Mouse (Mus musculus) embryonic facial prominence, embryonic 14.5 days (tissue): ENCODE measurements around the gene Kcne4. TPM values are rescaled to one million over a fixed set of nuclear protein-coding genes. Genes with fewer than 3 reads are reported as not detected.
"Not testable (repeated sequence)": the region's sequence is repeated elsewhere in the genome, so short reads cannot be mapped to it uniquely, and the experiment has no call there.

ENCODE experiments used
- ATAC-seq: fragments of 200-750 bp; cut with Nextera tagmentation; 2 replicates; pipeline ENCODE4 v1.8.0; 2017; ENCODE audit warnings: low read depth, moderate number of reproducible peaks, moderate TSS enrichment
- DNase-seq: peaks from one replicate; pipeline ENCODE4 v3.0.0-alpha.2; 2015; ENCODE audit warnings: low spot score
- H3K27ac ChIP-seq: fragments of 300-500 bp; sonication (generic); replicated peaks from 2 replicates; pipeline ENCODE4 v1.5.1; 2014; ENCODE audit warnings: low read depth, mild to moderate bottlenecking, low read length, moderate library complexity
- H3K27me3 ChIP-seq: fragments of 300-500 bp; sonication (generic); replicated peaks from 2 replicates; pipeline ENCODE4 v1.6.1; 2014; ENCODE audit warnings: low read length; ENCODE audit not compliant: control insufficient read depth, insufficient read depth
- H3K36me3 ChIP-seq: fragments of 300-500 bp; sonication (generic); 2 replicates; pipeline ENCODE4 v1.6.1; 2014; ENCODE audit warnings: low read length, mixed read lengths; ENCODE audit not compliant: control insufficient read depth, insufficient read depth
- H3K4me1 ChIP-seq: fragments of 300-500 bp; sonication (generic); 2 replicates; pipeline ENCODE4 v1.6.1; 2014; ENCODE audit warnings: antibody characterized with exemption, low read length; ENCODE audit not compliant: control insufficient read depth, insufficient read depth
- H3K4me2 ChIP-seq: fragments of 300-500 bp; sonication (generic); 2 replicates; pipeline ENCODE4 v1.6.1; 2014; ENCODE audit warnings: low read depth, mild to moderate bottlenecking, low read length, moderate library complexity, mixed read lengths
- H3K4me3 ChIP-seq: fragments of 300-500 bp; sonication (generic); 2 replicates; pipeline ENCODE4 v1.5.1; 2014; ENCODE audit warnings: low read depth, mild to moderate bottlenecking, low read length
- H3K9ac ChIP-seq: fragments of 300-500 bp; sonication (generic); 2 replicates; pipeline ENCODE4 v1.6.1; 2014; ENCODE audit warnings: low read depth, mild to moderate bottlenecking, low read length, moderate library complexity, mixed read lengths
- H3K9me3 ChIP-seq: fragments of 300-500 bp; sonication (generic); 2 replicates; pipeline ENCODE4 v1.6.1; 2016; ENCODE audit warnings: low read length; ENCODE audit not compliant: control insufficient read depth
- WGBS: fragments of 180-500 bp; shearing (Covaris S2); extraction: QIAGEN DNeasy Blood & Tissue Kit; methylation state at CpG from one replicate; pipeline ENCODE4 v1.1.7; 2014; 5-methylcytosine and 5-hydroxymethylcytosine counted together
- polyA plus RNA-seq: library from polyadenylated mRNA; unstranded; fragments of >200 nt; fragmentation: Nextera tagmentation; extraction: Ambion mirVana; gene quantifications from 2 replicates; pipeline ENCODE4 v1.2.1, GENCODE M21; 2014

Gene Kcne4
- polyA plus RNA-seq, result 16.4 and 22.5 TPM in 2 replicates

- no peak for ATAC-seq
- 32% methylated on average over 10 of the region's 10 CpGs for WGBS
- DNase-seq, result peak; percentile 76
- no peaks in the 10 kb centered on the region for H3K36me3 ChIP-seq
- H3K4me3 ChIP-seq, result peak within 1 kb of the TSS; percentile 21
- H3K4me1 ChIP-seq, result peaks cover 44% of the 10 kb centered on the region
- peak within 1 kb of the TSS; percentile 47 for H3K9ac ChIP-seq
- H3K4me2 ChIP-seq, result peak within 1 kb of the TSS; percentile 39
- no peaks in the 10 kb centered on the region for H3K9me3 ChIP-seq
- 0 out of 2 replicates have a peak within 1 kb of the TSS, but pooled peaks have one; percentile 2 for H3K27ac ChIP-seq
- no peaks in the 10 kb centered on the region for H3K27me3 ChIP-seq
These were observed at the start of gene Kcne4 for GRCm38 (mm10) chr1:78816639-78817038. Gene Kcne4 (plus strand): TSS chr1:78816758.

- H3K27me3 ChIP-seq, result no peaks in the 10 kb centered on the region
- ATAC-seq, result peak; percentile 77; the same call in 1 of the 2 replicates
- no peak overlapping the region for H3K4me3 ChIP-seq
- H3K9ac ChIP-seq, result no peak overlapping the region
- peak; percentile 92 for DNase-seq
- no peak overlapping the region for H3K4me2 ChIP-seq
- no peaks in the 10 kb centered on the region for H3K9me3 ChIP-seq
- H3K36me3 ChIP-seq, result no peaks in the 10 kb centered on the region
- WGBS, result 30% methylated on average over 5 of the region's 5 CpGs
- no peak overlapping the region for H3K27ac ChIP-seq
- 0 out of 2 replicates have a peak, but pooled peaks cover 3% of the 10 kb centered on the region for H3K4me1 ChIP-seq
These were observed 34.7 kb upstream of the Kcne4 start for GRCm38 (mm10) chr1:78781899-78782298.

GRCm38 (mm10) chr1:78784936-78785335 is 31.6 kb upstream of the Kcne4 start:
- H3K4me3 ChIP-seq, H3K4me1 ChIP-seq, H3K4me2 ChIP-seq, H3K9ac ChIP-seq, H3K9me3 ChIP-seq, H3K27ac ChIP-seq, H3K27me3 ChIP-seq, ATAC-seq, H3K36me3 ChIP-seq, DNase-seq: not testable (repeated sequence)
- 91% methylated on average over 9 of the region's 9 CpGs for WGBS

GRCm38 (mm10) chr1:78789744-78790143 is 26.8 kb upstream of the Kcne4 start:
- H3K4me2 ChIP-seq, result no peak overlapping the region
- no peak overlapping the region for H3K9ac ChIP-seq
- no peaks in the 10 kb centered on the region for H3K27me3 ChIP-seq
- ATAC-seq, result no peak
- H3K9me3 ChIP-seq, result no peaks in the 10 kb centered on the region
- H3K4me3 ChIP-seq, result no peak overlapping the region
- no peak for DNase-seq
- 32% methylated on average over 1 of the region's 1 CpGs for WGBS
- H3K27ac ChIP-seq, result no peak overlapping the region
- no peaks in the 10 kb centered on the region for H3K4me1 ChIP-seq
- no peaks in the 10 kb centered on the region for H3K36me3 ChIP-seq

GRCm38 (mm10) chr1:78807428-78807827 is 9.1 kb upstream of the Kcne4 start:
- Histone ChIP-seq H3K9ac (no peak overlapping the region), H3K27ac (no peak overlapping the region)

GRCm38 (mm10) chr1:78809819-78810218 is 6.7 kb upstream of the Kcne4 start:
- no peaks in the 10 kb centered on the region for H3K27me3 ChIP-seq
- ATAC-seq (no peak), DNase-seq (no peak)
- no peaks in the 10 kb centered on the region for H3K9me3 ChIP-seq
- WGBS, result 60% methylated on average over 4 of the region's 4 CpGs
- H3K36me3 ChIP-seq, result no peaks in the 10 kb centered on the region
- H3K27ac ChIP-seq, result no peak overlapping the region
- no peak overlapping the region for H3K4me3 ChIP-seq
- 0 out of 2 replicates have a peak, but pooled peaks cover 6% of the 10 kb centered on the region for H3K4me1 ChIP-seq
- no peak overlapping the region for H3K4me2 ChIP-seq
- H3K9ac ChIP-seq, result no peak overlapping the region

More at GRCm38 (mm10) chr1:78807428-78807827, 9.1 kb upstream of the Kcne4 start:
- Histone ChIP-seq H3K36me3 (no peaks in the 10 kb centered on the region), H3K4me2 (no peak overlapping the region), H3K27me3 (no peaks in the 10 kb centered on the region), H3K4me1 (0 out of 2 replicates have a peak, but pooled peaks cover 6% of the 10 kb centered on the region), H3K4me3 (no peak overlapping the region), H3K9me3 (no peaks in the 10 kb centered on the region)
- ATAC-seq (no peak), DNase-seq (no peak)

- Histone ChIP-seq H3K27ac (no peak overlapping the region), H3K27me3 (no peaks in the 10 kb centered on the region), H3K4me2 (no peak overlapping the region), H3K9ac (no peak overlapping the region), H3K9me3 (no peaks in the 10 kb centered on the region), H3K36me3 (no peaks in the 10 kb centered on the region), H3K4me3 (no peak overlapping the region), H3K4me1 (0 out of 2 replicates have a peak, but pooled peaks cover 6% of the 10 kb centered on the region)
- ATAC-seq, result no peak
- DNase-seq, result no peak
- WGBS, result 83% methylated on average over 3 of the region's 3 CpGs
These were observed 5.7 kb upstream of the Kcne4 start for GRCm38 (mm10) chr1:78810904-78811303.

- Histone ChIP-seq H3K27me3 (no peaks in the 10 kb centered on the region), H3K9me3 (no peaks in the 10 kb centered on the region), H3K36me3 (no peaks in the 10 kb centered on the region), H3K4me3 (no peak overlapping the region), H3K27ac (no peak overlapping the region), H3K4me2 (peak overlapping the region; percentile 10; the same call in 1 of the 2 replicates), H3K4me1 (0 out of 2 replicates have a peak, but pooled peaks cover 12% of the 10 kb centered on the region), H3K9ac (no peak overlapping the region)
- 57% methylated on average over 10 of the region's 10 CpGs for WGBS
- ATAC-seq (no peak), DNase-seq (peak; percentile 30)
These were observed 4.5 kb upstream of the Kcne4 start for GRCm38 (mm10) chr1:78811975-78812490.

- H3K4me3 ChIP-seq, result peak overlapping the region; percentile 21
These were observed 1.2 kb downstream of the Kcne4 start for GRCm38 (mm10) chr1:78817756-78818155.

More at GRCm38 (mm10) chr1:78817756-78818155, 1.2 kb downstream of the Kcne4 start:
- Histone ChIP-seq H3K36me3 (no peaks in the 10 kb centered on the region), H3K27ac (no peak overlapping the region), H3K9ac (peak overlapping the region; percentile 47), H3K4me2 (peak overlapping the region; percentile 39), H3K9me3 (no peaks in the 10 kb centered on the region), H3K4me1 (peaks cover 44% of the 10 kb centered on the region), H3K27me3 (no peaks in the 10 kb centered on the region)
- no peak for ATAC-seq
- DNase-seq, result no peak
- 71% methylated on average over 16 of the region's 16 CpGs for WGBS
